Mouse (Mus musculus) layer of hippocampus, adult 9-10 months (tissue): ENCODE data around the gene Med27.
"Not testable (repeated sequence)": the region's sequence is repeated elsewhere in the genome, so short reads cannot be mapped to it uniquely, and the experiment has no call there.

Experiments
- DNase-seq: peaks from one replicate; pipeline ENCODE4 v3.0.0; 2022; ENCODE audit warnings: low spot score

The Med27 gene

DNA sequence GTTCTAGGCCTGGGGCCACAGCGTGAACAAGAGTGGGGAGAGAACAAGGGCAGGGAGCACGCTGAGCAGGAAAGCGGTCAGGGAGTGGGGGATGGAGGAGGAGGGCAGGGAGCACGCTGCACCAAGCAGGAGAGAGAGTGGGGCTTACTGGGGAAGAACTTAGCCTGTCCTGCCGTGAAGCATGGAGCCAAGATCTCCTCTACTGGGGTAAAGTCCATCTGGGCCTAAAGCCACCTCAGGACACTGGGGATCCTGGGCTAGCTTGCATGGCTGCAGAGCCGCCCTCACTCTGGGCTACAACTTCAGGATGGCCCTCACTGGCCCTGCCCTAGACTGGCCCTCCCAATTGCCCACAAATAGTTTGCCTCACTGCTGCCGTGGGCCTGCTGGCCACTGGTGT is 174.9 kb downstream of the Med27 start:
- no peak for DNase-seq

- DNase-seq = no peak
Measured at GRCm38 (mm10) chr2:29523918-29524811, 177.5 kb downstream of the Med27 start.

- DNase-seq = no peak
Measured at GRCm38 (mm10) chr2:29525273-29525805, 178.7 kb downstream of the Med27 start.

- peak; percentile 26 for DNase-seq
Measured at GRCm38 (mm10) chr2:29526266-29526665, 179.6 kb downstream of the Med27 start.

DNA sequence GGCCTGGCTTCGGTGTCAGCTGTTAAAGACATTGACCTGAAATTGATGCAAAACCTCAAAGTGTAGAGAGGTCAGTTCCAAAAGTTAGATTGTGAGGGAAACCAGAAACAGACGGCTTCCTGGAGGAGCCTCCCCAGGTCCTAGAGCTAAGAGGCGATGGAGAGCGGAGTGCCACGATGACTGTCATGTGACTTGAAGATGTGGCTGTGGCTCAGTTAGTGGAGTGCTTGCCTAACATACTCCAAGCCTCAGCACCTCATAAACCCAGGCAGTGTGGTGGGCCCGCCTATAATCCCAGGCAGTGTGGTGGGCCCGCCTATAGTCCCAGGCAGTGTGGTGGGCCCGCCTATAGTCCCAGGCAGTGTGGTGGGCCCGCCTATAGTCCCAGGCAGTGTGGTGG is 180.9 kb downstream of the Med27 start:
- DNase-seq = not testable (repeated sequence)

- no peak for DNase-seq
Measured at GRCm38 (mm10) chr2:29528811-29529210, 182.2 kb downstream of the Med27 start.

GRCm38 (mm10) chr2:29529788-29530187 is 183.2 kb downstream of the Med27 start:
- not testable (repeated sequence) for DNase-seq

DNA sequence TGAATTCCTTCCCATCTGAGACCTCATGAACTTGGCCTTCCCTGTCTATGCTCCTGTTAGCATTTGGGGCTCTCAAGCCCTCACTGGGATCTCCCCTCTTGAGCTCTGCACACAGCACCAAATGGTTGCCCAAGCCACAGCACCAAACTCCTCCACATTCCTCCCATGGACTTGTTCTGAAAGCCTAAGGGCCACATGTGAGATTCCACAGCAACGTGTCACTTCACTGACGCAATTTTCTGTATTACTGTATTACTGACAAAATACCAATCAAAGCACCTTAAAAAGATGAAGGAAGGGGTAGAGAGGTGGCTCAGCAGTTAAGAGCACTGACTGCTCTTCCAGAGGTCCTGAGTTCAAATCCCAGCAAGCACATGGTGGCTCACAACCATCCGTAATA is 185.6 kb downstream of the Med27 start:
- DNase-seq = no peak

DNA sequence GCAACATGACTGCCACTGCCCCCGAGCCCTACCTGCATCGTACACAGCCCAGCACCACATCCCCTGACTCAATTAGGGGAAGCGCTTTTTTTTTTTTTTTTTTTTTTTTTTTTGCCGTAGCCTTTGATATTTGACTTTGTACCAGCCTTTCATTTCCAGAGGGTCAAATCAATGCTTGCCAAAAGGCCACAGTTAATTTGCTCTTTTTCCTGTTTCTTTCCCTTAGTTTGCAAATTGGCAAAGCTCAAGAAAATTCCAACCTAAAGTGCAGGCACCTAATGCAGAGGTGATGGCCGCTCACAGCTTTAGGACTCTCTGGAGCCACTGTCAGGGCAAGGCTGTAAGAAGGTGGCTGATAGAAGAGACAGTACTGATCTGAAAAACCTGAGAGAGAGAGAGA is 186.3 kb downstream of the Med27 start:
- no peak for DNase-seq

- no peak for DNase-seq
Measured at GRCm38 (mm10) chr2:29535566-29536244, 189.1 kb downstream of the Med27 start.

- DNase-seq = no peak
Measured at GRCm38 (mm10) chr2:29536481-29536880, 189.9 kb downstream of the Med27 start.

GRCm38 (mm10) chr2:29537334-29537733 is 190.7 kb downstream of the Med27 start:
- DNase-seq = no peak

DNA sequence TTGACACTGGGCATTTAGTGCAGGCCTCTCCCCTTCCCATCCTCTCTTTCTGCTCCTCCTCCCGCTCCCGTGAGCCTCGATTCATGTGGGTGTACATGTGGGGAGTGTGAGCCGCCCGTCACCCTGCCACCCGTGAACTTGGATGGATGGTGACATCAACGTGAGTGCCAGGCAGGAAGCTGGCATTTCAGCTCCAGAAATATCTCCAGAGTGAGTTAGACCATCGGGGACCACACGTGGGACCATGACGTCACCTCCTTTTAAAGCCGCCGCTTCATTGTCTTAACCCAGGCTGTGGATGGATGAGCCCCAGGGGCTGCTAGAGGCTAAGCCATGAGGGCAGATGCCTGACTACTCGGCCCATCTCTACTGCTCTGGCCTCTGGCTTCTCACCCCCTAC is 195.4 kb downstream of the Med27 start:
- DNase-seq = no peak

DNA sequence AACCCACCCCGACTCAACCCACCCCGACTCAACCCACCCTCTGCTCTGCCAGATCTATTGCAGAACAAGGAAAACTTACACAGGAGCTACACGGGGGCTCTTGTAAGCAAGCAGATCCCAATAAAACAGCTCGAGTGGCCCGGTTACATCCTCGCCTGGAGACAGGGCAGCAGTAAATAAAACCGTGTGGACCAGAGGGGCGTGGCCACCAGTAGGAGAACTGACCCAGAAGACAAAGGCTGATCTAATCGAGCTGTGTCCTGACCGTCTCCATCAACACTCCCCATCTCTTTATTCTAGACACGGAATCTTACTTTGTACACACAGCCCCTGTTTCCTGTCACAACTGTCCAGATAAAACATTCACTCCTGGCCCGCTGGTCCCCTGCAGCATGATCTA is 200.0 kb downstream of the Med27 start:
- no peak for DNase-seq

- DNase-seq = no peak
Measured at GRCm38 (mm10) chr2:29551816-29552585, 205.4 kb downstream of the Med27 start.

DNA sequence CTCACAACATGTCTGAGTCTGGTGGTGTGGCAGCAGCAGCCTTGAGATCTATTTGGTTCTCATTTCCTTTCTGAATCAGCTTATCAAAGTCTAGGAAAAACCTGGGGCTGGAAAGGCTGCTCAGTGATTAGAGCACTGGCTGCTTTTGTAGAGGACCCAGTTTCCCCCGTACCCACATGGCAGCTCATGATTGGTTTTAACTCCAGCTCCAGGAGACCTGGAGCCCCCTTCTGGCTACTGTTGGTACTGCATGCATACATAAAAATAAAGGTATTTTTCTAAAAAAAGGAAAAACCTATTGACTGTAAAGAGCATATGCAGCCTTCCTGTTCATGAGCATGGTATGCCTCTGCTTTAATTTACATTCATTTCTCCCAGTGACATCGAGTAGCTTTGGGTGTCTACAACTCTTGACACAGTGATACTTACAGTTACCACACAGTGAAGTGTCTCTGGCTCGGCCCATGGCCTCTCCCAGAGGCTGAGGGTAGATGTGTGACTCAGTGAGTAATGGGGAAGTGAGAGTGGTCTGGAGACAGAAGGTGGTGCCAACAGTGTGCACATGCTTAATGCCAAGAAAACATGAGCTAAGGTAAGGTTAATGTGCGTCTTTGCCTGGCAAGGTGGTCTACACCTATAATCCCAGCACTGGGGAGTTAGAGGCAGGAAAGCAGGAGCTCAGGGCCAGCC is 207.5 kb downstream of the Med27 start:
- DNase-seq = no peak

GRCm38 (mm10) chr2:29558561-29558960 is 211.9 kb downstream of the Med27 start:
- no peak for DNase-seq

DNA sequence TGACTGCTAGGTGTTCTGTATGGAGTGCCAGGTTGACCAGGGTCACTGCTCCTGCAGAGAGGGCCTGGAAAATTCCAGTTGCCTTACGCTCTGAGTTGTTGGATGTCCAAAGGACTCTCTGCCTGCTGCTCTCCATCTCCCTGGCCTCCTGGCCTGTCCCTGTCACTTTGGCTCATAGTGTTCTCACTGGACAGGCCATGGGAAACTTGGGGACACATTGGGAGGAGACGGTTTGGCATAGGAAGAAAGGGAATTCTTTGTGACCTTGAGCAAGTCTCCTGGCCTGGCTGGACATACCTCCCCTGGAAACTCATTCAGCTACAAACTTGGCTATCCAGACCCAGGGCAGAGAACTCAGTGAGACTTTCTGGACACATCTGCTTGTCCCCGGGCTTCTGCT is 213.3 kb downstream of the Med27 start:
- no peak for DNase-seq

- no peak for DNase-seq
Measured at GRCm38 (mm10) chr2:29561468-29561867, 214.8 kb downstream of the Med27 start.

DNA sequence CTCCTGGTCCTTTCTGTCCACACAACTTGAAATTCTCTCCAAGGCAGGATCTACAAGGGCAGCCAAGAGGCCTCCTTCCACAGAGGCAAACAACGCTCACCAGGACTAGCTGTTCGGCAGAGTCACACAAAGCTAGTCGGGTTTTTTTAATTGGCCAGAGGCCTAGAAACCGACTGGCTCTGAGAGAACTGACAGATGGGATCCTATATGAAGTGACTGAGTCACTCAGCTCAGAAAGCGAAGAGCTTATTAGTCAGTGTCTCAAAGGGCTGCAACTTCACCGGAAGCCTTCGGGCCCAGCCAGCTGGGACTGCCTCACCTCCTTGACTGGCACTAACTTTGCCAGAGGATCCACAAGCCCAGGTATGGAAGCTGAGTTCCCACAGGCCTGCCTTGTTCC is 217.4 kb downstream of the Med27 start:
- peak; percentile 71 for DNase-seq

- no peak for DNase-seq
Measured at GRCm38 (mm10) chr2:29565570-29566433, 219.2 kb downstream of the Med27 start.
